Mouse (Mus musculus): ENCODE data around the gene Slc38a3. TPM values are rescaled to one million over a fixed set of nuclear protein-coding genes. Genes with fewer than 3 reads are reported as not detected.
A peak's percentile ranks its signal among the peaks of the same experiment; 100 is the strongest.

Gene Slc38a3
- polyA plus RNA-seq, 1 experiment from 2014 or later: 0.51 TPM

GRCm38 (mm10) chr9:107633661-107634405 is 35.5 kb downstream of the Slc38a3 start:
- peak; percentile 48 for DNase-seq (ENCODE audit: low spot score)
- H3K4me1 ChIP-seq (ENCODE audit: insufficient read depth, low read depth, low read length): peaks cover 33% of the 10 kb centered on the region
- TF ChIP-seq CTCF (IDR thresholded peaks at IDR 0.05) (no peak), EP300 (IDR thresholded peaks at IDR 0.05) (no peak)
- H3K9ac ChIP-seq (replicated peaks; ENCODE audit: low read depth): peak overlapping the region; percentile 96
- H3K9me3 ChIP-seq (ENCODE audit: low read length): no peaks in the 10 kb centered on the region
- H3K4me3 ChIP-seq (ENCODE audit: low read depth, low read length): peak overlapping the region; percentile 90
- no peaks in the 10 kb centered on the region for H3K36me3 ChIP-seq (ENCODE audit: insufficient read depth, low read length)
- no peaks in the 10 kb centered on the region for H3K27me3 ChIP-seq (replicated peaks; ENCODE audit: insufficient read depth, low read length)
- peak overlapping the region; percentile 90 for H3K27ac ChIP-seq (ENCODE audit: low read length)
- H3K4me2 ChIP-seq (replicated peaks; ENCODE audit: low read depth, low read length): peak overlapping the region; percentile 90
- WGBS: 5% methylated on average over 15 of the region's 15 CpGs
- ATAC-seq: peak; percentile 1

- Histone ChIP-seq H3K9me3 (ENCODE audit: low read length) (no peaks in the 10 kb centered on the region), H3K36me3 (ENCODE audit: insufficient read depth, low read length) (no peaks in the 10 kb centered on the region), H3K4me2 (replicated peaks; ENCODE audit: low read depth, low read length) (peak overlapping the region; percentile 90), H3K27me3 (replicated peaks; ENCODE audit: insufficient read depth, low read length) (no peaks in the 10 kb centered on the region), H3K9ac (replicated peaks; ENCODE audit: low read depth) (peak overlapping the region; percentile 96), H3K4me1 (ENCODE audit: insufficient read depth, low read depth, low read length) (peaks cover 38% of the 10 kb centered on the region), H3K4me3 (ENCODE audit: low read depth, low read length) (peak overlapping the region; percentile 90), H3K27ac (ENCODE audit: low read length) (peak overlapping the region; percentile 90)
- TF ChIP-seq EP300 (IDR thresholded peaks at IDR 0.05): peak; percentile 58; the same call in 1 of the 2 replicates
- no peak for TF ChIP-seq CTCF (IDR thresholded peaks at IDR 0.05)
- 1% methylated on average over 31 of the region's 33 CpGs for WGBS
- ATAC-seq (peak; percentile 58), DNase-seq (ENCODE audit: low spot score) (peak; percentile 94)
Observed at GRCm38 (mm10) chr9:107633091-107633660, 36.2 kb downstream of the Slc38a3 start.

GRCm38 (mm10) chr9:107632478-107632877 is 36.9 kb downstream of the Slc38a3 start:
- ATAC-seq (no peak), DNase-seq (ENCODE audit: low spot score) (peak; percentile 67)
- TF ChIP-seq CTCF (IDR thresholded peaks at IDR 0.05) (no peak), EP300 (IDR thresholded peaks at IDR 0.05) (no peak)
- peak overlapping the region; percentile 90 for H3K4me3 ChIP-seq (ENCODE audit: low read depth, low read length)
- H3K9me3 ChIP-seq (ENCODE audit: low read length): no peaks in the 10 kb centered on the region
- peak overlapping the region; percentile 90 for H3K4me2 ChIP-seq (replicated peaks; ENCODE audit: low read depth, low read length)
- WGBS: 29% methylated on average over 6 of the region's 6 CpGs
- no peaks in the 10 kb centered on the region for H3K36me3 ChIP-seq (ENCODE audit: insufficient read depth, low read length)
- H3K27ac ChIP-seq (ENCODE audit: low read length): peak overlapping the region; percentile 90
- H3K27me3 ChIP-seq (replicated peaks; ENCODE audit: insufficient read depth, low read length): no peaks in the 10 kb centered on the region
- peaks cover 42% of the 10 kb centered on the region for H3K4me1 ChIP-seq (ENCODE audit: insufficient read depth, low read depth, low read length)
- peak overlapping the region; percentile 96 for H3K9ac ChIP-seq (replicated peaks; ENCODE audit: low read depth)

- Histone ChIP-seq H3K9ac (replicated peaks; ENCODE audit: low read depth) (peak overlapping the region; percentile 96; the same call in 1 of the 2 replicates), H3K27me3 (replicated peaks; ENCODE audit: insufficient read depth, low read length) (no peaks in the 10 kb centered on the region), H3K4me2 (replicated peaks; ENCODE audit: low read depth, low read length) (peak overlapping the region; percentile 90), H3K4me1 (ENCODE audit: insufficient read depth, low read depth, low read length) (peaks cover 48% of the 10 kb centered on the region), H3K27ac (ENCODE audit: low read length) (0 out of 2 replicates have a peak overlapping the region, but pooled peaks have one; percentile 90), H3K9me3 (ENCODE audit: low read length) (no peaks in the 10 kb centered on the region), H3K36me3 (ENCODE audit: insufficient read depth, low read length) (no peaks in the 10 kb centered on the region), H3K4me3 (ENCODE audit: low read depth, low read length) (0 out of 2 replicates have a peak overlapping the region, but pooled peaks have one; percentile 2)
- DNase-seq (ENCODE audit: low spot score) (no peak), ATAC-seq (no peak)
- WGBS: 87% methylated on average over 8 of the region's 8 CpGs
- no peak for TF ChIP-seq EP300 (IDR thresholded peaks at IDR 0.05)
- TF ChIP-seq CTCF (IDR thresholded peaks at IDR 0.05): no peak
Observed at GRCm38 (mm10) chr9:107631861-107632260, 37.5 kb downstream of the Slc38a3 start.

- Histone ChIP-seq H3K36me3 (ENCODE audit: insufficient read depth, low read length) (no peaks in the 10 kb centered on the region), H3K27ac (ENCODE audit: low read length) (no peak overlapping the region), H3K4me3 (ENCODE audit: low read depth, low read length) (no peak overlapping the region), H3K9me3 (ENCODE audit: low read length) (no peaks in the 10 kb centered on the region), H3K27me3 (replicated peaks; ENCODE audit: insufficient read depth, low read length) (no peaks in the 10 kb centered on the region), H3K4me2 (replicated peaks; ENCODE audit: low read depth, low read length) (0 out of 2 replicates have a peak overlapping the region, but pooled peaks have one; percentile 17), H3K4me1 (ENCODE audit: insufficient read depth, low read depth, low read length) (peaks cover 52% of the 10 kb centered on the region), H3K9ac (replicated peaks; ENCODE audit: low read depth) (no peak overlapping the region)
- WGBS: 68% methylated on average over 9 of the region's 9 CpGs
- TF ChIP-seq CTCF (IDR thresholded peaks at IDR 0.05) (no peak), EP300 (IDR thresholded peaks at IDR 0.05) (no peak)
- DNase-seq (ENCODE audit: low spot score) (no peak), ATAC-seq (no peak)
Observed at GRCm38 (mm10) chr9:107631311-107631826, 38.0 kb downstream of the Slc38a3 start.

- 16% methylated on average over 4 of the region's 4 CpGs for WGBS
- no peak for DNase-seq (ENCODE audit: low spot score)
- peak overlapping the region; percentile 86 for H3K27ac ChIP-seq (ENCODE audit: low read length)
- H3K4me2 ChIP-seq (replicated peaks; ENCODE audit: low read depth, low read length): peak overlapping the region; percentile 23; the same call in 1 of the 2 replicates
- ATAC-seq: no peak
- no peak overlapping the region for H3K4me3 ChIP-seq (ENCODE audit: low read depth, low read length)
- TF ChIP-seq EP300 (IDR thresholded peaks at IDR 0.05): no peak
- H3K9me3 ChIP-seq (ENCODE audit: low read length): no peaks in the 10 kb centered on the region
- no peak overlapping the region for H3K9ac ChIP-seq (replicated peaks; ENCODE audit: low read depth)
- H3K4me1 ChIP-seq (ENCODE audit: insufficient read depth, low read depth, low read length): peaks cover 55% of the 10 kb centered on the region
- H3K27me3 ChIP-seq (replicated peaks; ENCODE audit: insufficient read depth, low read length): no peaks in the 10 kb centered on the region
- 0 out of 2 replicates have a peak, but pooled peaks cover 2% of the 10 kb centered on the region for H3K36me3 ChIP-seq (ENCODE audit: insufficient read depth, low read length)
Observed at GRCm38 (mm10) chr9:107630576-107630975, 38.8 kb downstream of the Slc38a3 start.
